Mouse (Mus musculus) fibroblast of lung, adult 2 months (primary cell): ENCODE measurements around the gene Hip1.
A peak's percentile ranks its signal among the peaks of the same experiment; 100 is the strongest.
"Not testable (repeated sequence)": the region's sequence is repeated elsewhere in the genome, so short reads cannot be mapped to it uniquely, and the experiment has no call there.

Experiments
- DNase-seq: peaks from one replicate; pipeline ENCODE4 v3.0.0-alpha.2; 2011; ENCODE audit warnings: low read depth

The Hip1 gene

DNA sequence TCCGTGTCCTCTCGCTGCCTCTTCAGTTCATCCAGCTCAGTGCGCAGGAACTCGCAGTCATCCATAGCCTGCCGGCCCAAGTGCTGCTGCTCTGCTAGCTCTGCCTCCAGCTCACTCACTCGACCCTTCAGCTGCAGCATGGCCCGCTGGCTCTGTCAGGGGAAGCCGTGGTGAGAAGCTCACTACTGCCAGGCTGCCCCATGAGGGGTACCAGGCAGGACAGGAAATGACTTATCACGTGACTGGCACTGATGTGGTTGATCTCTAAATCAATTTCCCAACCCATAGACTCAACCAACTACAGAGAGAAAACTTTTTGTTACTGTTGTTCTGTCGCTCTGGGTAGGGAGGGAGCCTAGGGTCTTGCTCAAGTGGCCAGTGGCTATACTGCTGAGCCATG is 109.9 kb downstream of the Hip1 start:
- DNase-seq = no peak

GRCm38 (mm10) chr5:135433861-135434260 is 111.1 kb downstream of the Hip1 start:
- no peak for DNase-seq

DNA sequence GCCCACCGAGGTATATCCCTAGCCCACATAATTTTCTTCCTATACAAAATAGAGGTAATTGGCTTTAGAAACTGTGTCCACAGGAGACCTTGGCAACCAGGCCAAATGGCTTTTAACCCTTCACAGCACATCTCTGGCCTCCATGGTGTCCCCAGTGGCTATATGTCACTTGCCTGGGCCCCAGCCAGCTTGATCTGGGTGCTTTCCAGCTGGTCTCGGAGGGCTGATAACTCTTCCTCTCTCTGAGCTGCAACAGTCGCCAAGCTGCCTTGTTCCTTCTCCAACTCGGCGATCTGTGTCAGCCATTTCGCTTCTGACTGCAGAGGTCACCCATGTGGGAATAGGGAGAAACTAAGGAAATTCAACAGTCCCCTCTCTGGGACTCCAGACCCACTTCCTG is 113.8 kb downstream of the Hip1 start:
- DNase-seq = no peak

DNA sequence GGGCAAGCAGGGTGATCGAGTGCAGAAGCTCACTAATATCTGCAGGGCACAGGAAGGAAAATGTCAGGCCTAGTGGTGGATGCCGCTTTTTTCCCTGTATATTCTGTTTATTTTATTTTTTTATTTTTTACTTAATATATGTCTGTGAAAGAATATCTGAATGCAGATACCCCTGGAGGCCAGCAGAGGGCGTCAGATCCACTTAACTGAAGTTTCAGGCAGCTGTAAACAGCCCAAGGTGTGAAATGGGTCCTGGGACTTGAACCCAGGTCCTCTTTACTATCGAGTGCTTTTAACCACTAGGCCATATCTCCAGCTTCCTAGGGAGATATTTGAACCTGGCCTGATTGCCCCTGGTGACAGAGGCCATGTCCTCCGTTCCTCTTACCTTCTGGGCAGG is 116.1 kb downstream of the Hip1 start:
- DNase-seq = no peak

DNA sequence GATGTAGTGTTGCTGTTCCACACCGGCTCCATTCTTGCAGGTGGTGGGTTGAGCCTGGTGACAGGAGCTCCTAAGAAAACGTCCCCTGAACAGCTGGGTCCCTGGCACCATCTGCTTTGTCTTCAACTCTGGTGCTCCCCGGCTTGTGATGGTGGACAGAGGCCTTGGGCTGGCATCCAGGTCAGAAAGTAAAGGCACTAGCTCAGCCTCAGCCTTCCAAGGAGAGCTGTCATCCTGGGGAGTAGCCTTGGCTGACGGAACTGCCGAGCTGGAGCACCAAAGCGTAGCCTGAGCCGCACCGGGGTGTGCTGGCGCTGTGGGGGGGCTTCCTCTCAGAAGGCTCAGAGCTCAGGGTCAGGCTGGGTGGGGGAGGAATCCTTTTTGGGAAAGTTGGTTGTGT is 134.7 kb downstream of the Hip1 start:
- DNase-seq = no peak

GRCm38 (mm10) chr5:135408114-135408513 is 136.8 kb downstream of the Hip1 start:
- no peak for DNase-seq

DNA sequence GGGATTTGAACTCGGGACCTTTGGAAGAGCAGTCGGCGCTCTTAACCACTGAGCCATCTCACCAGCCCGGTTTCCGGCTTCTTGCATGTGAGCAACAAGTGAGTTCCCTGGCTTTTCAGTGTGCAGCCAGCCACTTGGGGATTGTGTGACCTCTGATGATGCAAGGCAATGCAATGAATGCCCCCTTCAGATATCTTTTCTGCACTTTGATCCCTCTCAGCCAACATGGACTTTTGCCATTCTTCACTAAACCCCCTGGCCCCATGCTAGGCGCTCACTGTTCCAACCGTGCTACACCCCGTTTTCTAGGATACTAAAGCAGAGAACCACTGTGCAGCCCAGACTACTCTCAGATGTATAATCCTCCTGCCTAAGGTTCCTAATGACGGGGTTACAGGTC is 139.5 kb downstream of the Hip1 start:
- DNase-seq = no peak

DNA sequence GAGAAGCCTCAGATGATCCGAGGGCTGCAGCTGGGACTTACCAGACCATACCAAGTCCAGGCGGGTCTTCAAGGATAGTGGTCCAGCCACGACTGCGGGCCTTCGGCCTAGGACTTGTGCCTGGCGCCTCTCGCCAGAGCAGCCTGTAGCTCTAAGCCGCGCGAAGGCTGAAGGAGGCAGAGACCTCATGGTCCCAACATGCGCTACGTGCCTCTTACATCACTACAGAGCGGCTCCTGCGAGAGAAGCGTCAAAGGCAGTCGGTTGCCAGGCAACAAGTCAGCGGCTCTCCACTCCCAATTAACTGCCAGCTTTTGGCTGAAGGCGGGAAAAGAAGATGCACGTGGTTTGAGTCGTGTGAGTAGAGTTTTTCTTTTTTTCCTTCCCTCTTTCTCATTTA is 140.3 kb downstream of the Hip1 start:
- no peak for DNase-seq

GRCm38 (mm10) chr5:135400244-135400643 is 144.7 kb downstream of the Hip1 start:
- DNase-seq = peak; percentile 42

- DNase-seq = no peak
These were observed 145.5 kb downstream of the Hip1 start for GRCm38 (mm10) chr5:135399382-135399781.

GRCm38 (mm10) chr5:135395826-135396225 is 149.1 kb downstream of the Hip1 start:
- no peak for DNase-seq

DNA sequence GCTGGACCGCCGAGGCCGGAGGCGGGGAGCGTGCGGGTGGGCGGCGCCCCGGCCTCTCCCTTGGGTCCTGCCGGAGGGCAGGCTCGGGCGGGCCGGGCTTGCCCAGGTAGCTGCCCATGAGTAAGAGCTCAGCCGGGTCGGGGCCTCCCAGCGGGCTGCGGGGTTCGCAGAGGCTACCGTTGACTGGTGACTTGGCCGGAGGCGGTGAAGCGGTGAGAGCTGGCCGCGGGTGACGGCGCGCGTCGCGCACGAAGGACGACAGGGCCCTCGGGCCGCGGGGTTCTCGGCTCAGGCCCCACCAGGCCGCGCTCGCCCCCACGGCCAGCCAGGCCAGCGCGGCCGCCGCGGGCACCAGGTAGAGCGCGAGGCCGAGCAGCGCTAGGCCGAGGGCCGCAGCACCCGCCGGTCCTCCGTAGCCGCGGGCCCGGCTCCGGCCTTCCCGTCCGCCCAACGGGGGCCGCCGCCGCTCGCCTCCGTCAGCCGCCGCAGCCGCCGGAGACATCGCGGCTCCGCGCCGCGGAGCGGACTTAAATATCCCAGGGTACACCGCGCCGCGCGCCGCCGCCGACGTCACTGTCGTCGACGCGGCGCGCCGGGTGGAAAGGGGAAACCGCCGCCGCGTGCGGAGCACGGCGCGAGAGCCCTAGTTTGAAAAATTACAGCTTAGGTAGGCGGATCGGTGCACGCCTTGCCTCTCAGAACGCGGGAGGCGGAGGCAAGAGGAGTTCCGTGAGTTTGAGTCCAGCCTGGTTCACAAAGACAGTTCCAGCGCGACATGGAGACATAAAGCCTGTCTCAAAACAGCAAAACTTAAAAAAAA is 150.7 kb downstream of the Hip1 start, which contains the start of gene Pom121:
Gene Pom121 (minus strand): TSS at position 543 of the 820 bp plus-strand sequence.
- DNase-seq = peak; percentile 46

DNA sequence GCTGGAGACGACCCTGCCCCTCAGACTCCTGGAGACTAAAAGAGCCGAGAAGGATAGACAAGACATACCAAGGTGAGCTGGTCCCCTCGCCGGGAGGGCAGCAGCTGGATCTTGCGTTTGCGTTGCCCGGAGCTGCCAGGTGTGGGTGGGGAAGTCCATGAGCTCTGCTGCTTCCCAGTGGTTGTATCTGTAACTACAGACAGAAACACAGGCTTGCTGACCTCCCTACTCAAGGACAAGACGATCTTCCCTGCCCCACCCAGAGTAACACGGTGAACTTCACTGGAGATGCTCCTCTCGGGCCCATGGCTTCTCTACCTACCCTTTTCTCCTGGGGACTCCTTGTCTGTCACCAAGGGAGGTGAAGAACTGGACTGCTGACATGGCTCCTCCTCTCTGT is 161.1 kb downstream of the Hip1 start:
- DNase-seq = no peak

- DNase-seq = no peak
These were observed 162.2 kb downstream of the Hip1 start for GRCm38 (mm10) chr5:135382746-135383145.

DNA sequence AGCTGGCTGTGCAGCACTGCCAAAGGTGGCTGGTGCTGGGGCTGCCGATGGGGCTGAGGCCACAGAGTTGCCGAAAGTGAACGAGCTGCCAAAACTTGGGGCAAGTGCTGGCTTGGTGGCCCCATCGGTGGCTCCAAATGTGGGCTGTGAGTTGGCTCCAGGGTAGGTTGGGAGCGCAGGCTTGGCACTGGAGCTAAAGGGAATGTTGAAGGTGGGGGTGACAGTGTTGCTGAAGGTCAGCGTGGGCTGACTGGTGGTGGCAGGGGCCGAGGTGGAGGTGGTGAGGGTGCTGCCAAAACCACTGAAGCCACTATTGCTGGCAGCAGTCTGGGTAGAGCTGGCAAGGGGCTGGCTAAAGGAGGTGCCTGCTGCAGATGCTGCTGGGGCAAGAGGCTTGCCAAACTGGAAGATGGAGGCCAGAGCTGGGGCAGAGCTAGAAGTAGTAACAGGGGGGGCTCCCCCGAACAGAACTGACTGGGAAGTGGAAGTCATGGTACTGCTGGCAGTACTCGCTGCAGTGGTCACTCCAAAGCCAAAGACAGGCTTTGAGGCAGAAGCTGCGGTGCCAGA is 163.5 kb downstream of the Hip1 start:
- no peak for DNase-seq

DNA sequence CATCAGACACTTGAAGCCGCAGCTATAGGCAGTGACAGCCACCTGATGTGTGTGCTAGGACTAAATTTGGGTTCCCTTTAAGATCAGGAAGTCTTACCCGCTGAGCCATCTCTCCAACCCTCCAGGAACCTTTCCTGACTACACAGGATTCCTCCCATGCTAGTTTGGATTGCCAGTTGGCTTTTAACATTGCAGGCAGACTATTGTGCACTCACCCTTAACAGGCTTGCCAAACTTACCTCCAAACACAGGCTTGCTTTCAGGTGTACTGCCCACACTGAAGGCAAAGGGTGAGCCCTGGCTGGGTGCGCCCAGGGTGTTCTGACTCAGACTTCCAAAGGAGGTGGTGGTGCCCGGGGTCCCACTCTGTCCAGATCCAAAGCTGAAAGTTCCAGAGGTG is 164.2 kb downstream of the Hip1 start:
- no peak for DNase-seq

DNA sequence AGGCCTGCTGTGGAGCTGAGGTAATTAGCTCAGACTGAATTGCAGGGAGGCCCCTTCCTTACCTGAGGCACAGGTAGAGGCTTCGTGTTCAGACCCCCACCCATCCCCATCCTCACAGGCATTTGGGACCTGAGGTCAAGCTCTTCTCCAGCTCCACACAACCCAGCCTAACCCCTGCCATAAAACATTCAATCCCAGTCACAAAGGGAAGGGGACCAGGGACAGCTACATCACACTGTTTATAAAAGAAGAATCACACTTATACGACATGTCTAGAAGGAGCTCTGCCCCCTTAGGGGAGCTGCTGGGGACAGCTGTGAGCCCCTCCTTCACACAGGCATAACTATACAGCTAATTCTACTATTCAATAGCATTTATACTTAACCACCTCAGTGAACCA is 168.6 kb downstream of the Hip1 start:
- no peak for DNase-seq

- DNase-seq = no peak
These were observed 169.8 kb downstream of the Hip1 start for GRCm38 (mm10) chr5:135375167-135375566.

- no peak for DNase-seq
These were observed 171.3 kb downstream of the Hip1 start for GRCm38 (mm10) chr5:135373601-135374000.

- no peak for DNase-seq
These were observed 173.7 kb downstream of the Hip1 start for GRCm38 (mm10) chr5:135371195-135371594.

GRCm38 (mm10) chr5:135369787-135370654 is 174.9 kb downstream of the Hip1 start, which contains the start of gene Nsun5:
Nsun5 (plus strand) TSS chr5:135369953.
- DNase-seq = peak; percentile 79

GRCm38 (mm10) chr5:135369196-135369595 is 175.7 kb downstream of the Hip1 start:
- not testable (repeated sequence) for DNase-seq

DNA sequence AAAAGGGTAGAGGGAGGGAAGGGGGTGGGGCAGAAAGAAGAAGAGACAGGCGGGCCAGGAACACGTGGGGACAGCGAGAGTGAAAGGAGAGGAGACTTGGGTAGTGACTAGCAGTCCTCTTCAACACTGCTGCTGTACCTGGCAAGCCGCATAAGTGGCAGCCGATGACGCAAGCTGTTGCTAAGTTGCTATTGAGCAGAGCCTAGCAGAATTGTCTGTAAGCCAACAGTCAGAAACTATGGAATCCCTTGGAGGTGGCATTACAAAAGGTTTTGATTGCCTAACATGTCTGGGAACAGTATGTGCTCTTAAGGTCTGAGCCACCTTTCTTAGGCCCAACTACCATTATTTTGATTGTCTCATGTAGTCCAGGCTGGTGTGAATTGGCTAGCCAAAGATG is 176.6 kb downstream of the Hip1 start:
- DNase-seq = no peak
